Mouse (Mus musculus) spleen, adult 2 months (tissue): ENCODE data around the gene Gm10964. TPM values are rescaled to one million over a fixed set of nuclear protein-coding genes. Genes with fewer than 3 reads are reported as not detected.
"Not testable (repeated sequence)": the region's sequence is repeated elsewhere in the genome, so short reads cannot be mapped to it uniquely, and the experiment has no call there.

Experiments used
- DNase-seq, 2 experiments: peaks; one replicate each; pipeline versions ENCODE4 v3.0.0 to v3.0.0-alpha.2; 2012 to 2021; ENCODE audit warnings: low spot score in 2 of 2, low read depth in 1 of 2
- H3K27ac ChIP-seq: fragments of 200-500 bp; 2 replicates; pipeline ENCODE4 v1.5.1; 2012; ENCODE audit warnings: low read length, inconsistent platforms; ENCODE audit not compliant: insufficient read depth
- H3K27me3 ChIP-seq: fragments of 200-500 bp; 2 replicates; pipeline ENCODE4 v1.6.1; 2012; ENCODE audit warnings: mild to moderate bottlenecking, moderate library complexity, low read length, inconsistent platforms; ENCODE audit not compliant: control insufficient read depth, insufficient read depth
- H3K36me3 ChIP-seq: fragments of 200-500 bp; 2 replicates; pipeline ENCODE4 v1.6.1; 2012; ENCODE audit warnings: mild to moderate bottlenecking, low read length, inconsistent platforms; ENCODE audit not compliant: control insufficient read depth, insufficient read depth
- H3K4me1 ChIP-seq: fragments of 200-500 bp; 2 replicates; pipeline ENCODE4 v1.6.1; 2011; ENCODE audit warnings: inconsistent platforms; ENCODE audit not compliant: control insufficient read depth, insufficient read depth, insufficient read length
- H3K4me3 ChIP-seq: fragments of 200-500 bp; 2 replicates; pipeline ENCODE4 v1.5.1; 2011; ENCODE audit warnings: mild to moderate bottlenecking, inconsistent platforms; ENCODE audit not compliant: insufficient read depth, insufficient read length; ENCODE audit errors: extremely low read depth
- CTCF ChIP-seq: fragments of 200-500 bp; IDR thresholded peaks from 2 replicates; pipeline ENCODE4 v1.5.1; 2011; ENCODE audit warnings: mild to moderate bottlenecking, inconsistent platforms; ENCODE audit not compliant: insufficient read depth, insufficient read length, insufficient replicate concordance; ENCODE audit errors: extremely low read depth
- POLR2A ChIP-seq: fragments of 200-500 bp; IDR thresholded peaks from 2 replicates; pipeline ENCODE4 v1.6.1; 2011; ENCODE audit warnings: low read depth, low read length, inconsistent platforms
- WGBS: fragments of 180-500 bp; shearing (Covaris S2); methylation state at CpG from one replicate; pipeline ENCODE4 v1.1.7; 2018; 5-methylcytosine and 5-hydroxymethylcytosine counted together
- polyA plus RNA-seq: library from polyadenylated mRNA; depleted of rRNA; stranded (reverse); fragments of >200 nt; gene quantifications from 2 replicates; pipeline ENCODE4 v1.2.3, GENCODE M21; 2012; rRNA removed

Gm10964 gene
- polyA plus RNA-seq, 1 experiment, result not detected

GRCm38 (mm10) chr3:103789891-103790345 is 50.8 kb downstream of the Gm10964 start:
- peaks cover 24% of the 10 kb centered on the region for H3K4me1 ChIP-seq

GRCm38 (mm10) chr3:103790346-103791145 is 51.4 kb downstream of the Gm10964 start:
- Histone ChIP-seq H3K4me3 (peak overlapping the region; percentile 98), H3K27me3 (no peaks in the 10 kb centered on the region), H3K36me3 (no peaks in the 10 kb centered on the region; the same call in 1 of the 2 replicates), H3K4me1 (peaks cover 20% of the 10 kb centered on the region), H3K27ac (peak overlapping the region; percentile 97)
- TF ChIP-seq POLR2A, result no peak
- TF ChIP-seq CTCF, result no peak
- DNase-seq, result peak in 1 of 2 experiments; percentile 37
- whole genome bisulfite sequencing, result 1% methylated on average over 59 of the region's 61 CpGs

More at GRCm38 (mm10) chr3:103789891-103790345, 50.8 kb downstream of the Gm10964 start:
- 1% methylated on average over 14 of the region's 14 CpGs for WGBS
- no peak for TF ChIP-seq POLR2A
- Histone ChIP-seq H3K27ac (peak overlapping the region; percentile 97), H3K4me3 (peak overlapping the region; percentile 98), H3K36me3 (no peaks in the 10 kb centered on the region; the same call in 1 of the 2 replicates), H3K27me3 (no peaks in the 10 kb centered on the region)
- DNase-seq, result no peak

GRCm38 (mm10) chr3:103791230-103792110 is 52.3 kb downstream of the Gm10964 start, which contains the start of gene Hipk1:
Gene Hipk1 (minus strand): TSS chr3:103791563.
- H3K4me1 ChIP-seq, result peaks cover 14% of the 10 kb centered on the region
- peak; percentile 79 to 95 for DNase-seq
- H3K27ac ChIP-seq, result peak within 1 kb of the TSS; percentile 97
- no peaks in the 10 kb centered on the region for H3K36me3 ChIP-seq
- TF ChIP-seq POLR2A (peak; percentile 88), CTCF (no peak)
- WGBS, result 15% methylated on average over 49 of the region's 49 CpGs
- H3K4me3 ChIP-seq, result peak within 1 kb of the TSS; percentile 98
- H3K27me3 ChIP-seq, result no peaks in the 10 kb centered on the region

- not testable (repeated sequence) for DNase-seq, H3K36me3 ChIP-seq, H3K4me3 ChIP-seq, H3K27me3 ChIP-seq, H3K27ac ChIP-seq
- WGBS, result 84% methylated on average over 5 of the region's 5 CpGs
- H3K4me1 ChIP-seq, result peaks cover 12% of the 10 kb centered on the region
Measured at GRCm38 (mm10) chr3:103792111-103792406, 52.9 kb downstream of the Gm10964 start.

GRCm38 (mm10) chr3:103792566-103792965 is 53.4 kb downstream of the Gm10964 start:
- Histone ChIP-seq H3K4me3 (no peak overlapping the region), H3K27ac (no peak overlapping the region), H3K4me1 (peaks cover 9% of the 10 kb centered on the region), H3K27me3 (no peaks in the 10 kb centered on the region), H3K36me3 (no peaks in the 10 kb centered on the region)
- WGBS, result 81% methylated on average over 1 of the region's 1 CpGs
- no peak for DNase-seq
- TF ChIP-seq CTCF (no peak), POLR2A (no peak)

Other genes with a start within 250 kb of the Gm10964 start
- 0.25 and 0.41 TPM in 2 replicates for gene Syt6, start 164.1 kb upstream of the Gm10964 start, polyA plus RNA-seq
- gene Atg4a-ps, start 93.3 kb upstream of the Gm10964 start, polyA plus RNA-seq, result not detected in 2 replicates
- gene Olfml3, start 1.4 kb upstream of the Gm10964 start, polyA plus RNA-seq, result 17.9 and 18.2 TPM in 2 replicates
- 72.4 and 84.4 TPM in 2 replicates for gene Hipk1, start 52.2 kb downstream of the Gm10964 start, polyA plus RNA-seq
- 16.2 and 18.8 TPM in 2 replicates for gene Dclre1b, start 70.1 kb downstream of the Gm10964 start, polyA plus RNA-seq
- gene Ap4b1, start 70.2 kb downstream of the Gm10964 start, polyA plus RNA-seq, result 14.5 and 14.7 TPM in 2 replicates
- gene Gm43064, start 70.2 kb downstream of the Gm10964 start, polyA plus RNA-seq, result 0.40 and 0.66 TPM in 2 replicates
- gene Bcl2l15, start 93.2 kb downstream of the Gm10964 start, polyA plus RNA-seq, result 0.13 and 0.18 TPM in 2 replicates
- 23.8 and 27.3 TPM in 2 replicates for gene Ptpn22, start 120.4 kb downstream of the Gm10964 start, polyA plus RNA-seq
- 3.5 and 5.2 TPM in 2 replicates for gene Rsbn1, start 174.8 kb downstream of the Gm10964 start, polyA plus RNA-seq
- 4.1 and 5.6 TPM in 2 replicates for gene Phtf1, start 228.7 kb downstream of the Gm10964 start, polyA plus RNA-seq